Mouse (Mus musculus): ENCODE measurements around the gene Unk.

The Unk gene

DNA sequence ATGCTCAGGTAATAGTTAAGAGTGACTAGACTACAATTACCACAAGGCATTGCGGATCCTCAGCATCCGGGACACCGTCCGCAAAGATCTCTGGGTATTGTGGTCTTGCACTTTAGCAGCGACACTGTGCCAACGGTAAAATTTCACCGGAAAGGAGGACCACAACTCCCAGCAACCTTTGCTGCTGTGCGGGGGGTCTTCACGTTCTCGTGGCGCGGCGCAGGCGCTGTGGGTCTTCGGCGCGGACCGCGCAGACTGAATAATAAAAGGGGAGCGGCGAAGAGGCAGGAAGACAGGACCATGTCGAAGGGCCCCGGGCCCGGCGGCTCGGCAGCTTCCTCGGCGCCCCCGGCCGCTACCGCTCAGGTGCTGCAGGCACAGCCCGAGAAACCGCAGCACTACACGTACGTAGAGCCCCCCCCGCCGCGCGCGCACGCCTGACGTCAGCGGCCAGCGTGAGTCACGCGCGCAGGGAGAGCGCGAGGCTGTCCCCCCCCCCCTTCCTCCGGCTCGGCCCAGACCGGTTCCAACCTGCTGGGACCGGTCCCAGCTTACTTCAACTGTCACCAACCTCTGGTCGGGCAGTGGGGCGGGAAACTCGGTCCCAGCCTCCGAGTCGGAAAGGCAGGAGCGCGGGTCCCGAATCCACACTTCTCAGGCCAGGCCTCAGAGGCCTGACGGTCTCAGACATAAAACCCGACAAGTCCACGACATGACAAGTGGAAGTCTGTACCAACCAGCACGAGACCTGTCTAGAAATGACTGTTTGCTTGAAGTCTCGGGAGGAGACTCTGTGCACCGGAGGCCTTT lies at the start of gene Unk:
Gene Unk (plus strand): TSS at position 235 of the 810 bp plus-strand sequence.
- peak; percentile 94 to 95 for DNase-seq (ENCODE audit: low spot score in 2 of 2)

DNA sequence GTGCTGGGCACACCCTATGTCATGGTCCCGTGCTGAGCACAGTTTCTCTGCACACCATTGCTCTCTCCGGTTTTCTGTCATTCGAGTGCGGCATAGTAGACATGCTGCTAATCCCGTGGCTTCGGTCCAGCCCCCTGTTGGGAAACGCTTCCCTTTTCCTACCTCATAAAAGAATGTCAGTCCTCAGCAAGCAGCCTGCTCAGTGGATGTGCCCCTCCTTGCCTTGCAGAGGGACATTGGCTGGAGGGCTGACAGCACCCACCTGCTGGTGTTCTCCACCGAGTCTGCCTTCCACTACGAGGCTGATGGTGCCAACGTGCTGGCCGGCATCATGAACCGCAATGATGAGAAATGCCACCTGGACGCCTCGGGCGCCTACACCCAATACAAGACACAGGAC lies 47.6 kb upstream of the Unk start:
- DNase-seq (ENCODE audit: low spot score in 2 of 2): no peak

DNA sequence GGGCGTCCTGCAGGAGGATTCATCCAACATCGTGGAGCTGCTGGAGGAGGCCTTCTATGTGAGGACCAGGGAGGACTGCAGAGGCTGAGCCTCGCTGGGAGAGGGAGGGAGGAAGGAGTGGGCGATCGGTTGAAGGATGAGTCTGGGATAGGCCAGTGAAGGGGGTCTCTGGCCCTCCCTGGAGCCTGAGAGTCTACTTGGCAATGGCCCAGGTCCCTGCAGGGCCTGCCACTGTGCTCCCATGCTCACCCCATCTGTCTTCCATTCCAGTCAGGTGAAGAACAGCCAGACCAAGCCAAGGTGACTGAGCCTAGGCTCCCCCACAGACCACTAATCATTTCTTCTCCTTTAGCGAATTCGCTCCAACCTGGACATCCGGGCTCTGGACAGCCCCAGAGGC lies 46.8 kb upstream of the Unk start:
- DNase-seq (ENCODE audit: low spot score in 2 of 2): no peak

DNA sequence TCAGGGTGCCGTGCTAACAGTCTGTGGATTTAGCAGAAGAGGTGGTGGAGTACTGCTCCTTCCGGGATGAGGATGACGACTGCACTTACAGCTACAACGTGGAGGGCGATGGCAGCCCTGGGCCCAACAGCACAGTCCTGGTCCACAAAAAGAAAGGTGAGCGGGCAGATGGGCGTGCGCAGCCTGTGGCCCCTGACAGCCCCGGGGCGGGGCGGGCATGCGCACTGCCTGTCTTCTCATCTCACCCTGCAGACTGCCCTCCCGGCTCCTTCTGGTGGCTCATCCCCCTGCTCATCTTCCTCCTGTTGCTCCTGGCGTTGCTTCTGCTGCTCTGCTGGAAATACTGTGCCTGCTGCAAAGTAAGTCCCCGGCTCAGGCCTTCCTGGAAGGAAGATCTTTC lies 40.4 kb upstream of the Unk start:
- DNase-seq (ENCODE audit: low spot score in 2 of 2): no peak

DNA sequence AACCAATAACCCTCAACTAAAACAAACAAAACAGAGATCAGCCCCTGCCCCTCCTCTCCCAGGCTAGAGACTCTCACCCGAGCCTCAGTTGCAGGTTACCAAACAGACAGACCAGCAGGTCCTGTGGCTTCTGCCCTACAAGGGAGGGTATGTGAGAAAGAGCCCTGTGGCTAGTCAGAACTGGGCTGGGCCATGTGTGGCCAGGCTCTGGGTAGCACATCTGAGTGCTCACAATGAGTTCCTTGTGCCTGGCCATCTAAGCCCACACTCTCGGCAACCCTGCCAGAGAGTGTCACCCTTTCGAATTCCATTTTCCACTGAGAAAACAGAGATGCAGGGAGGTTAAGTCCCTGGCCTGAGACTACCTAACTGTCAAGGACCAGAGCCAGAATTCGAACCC lies 38.0 kb upstream of the Unk start:
- DNase-seq (ENCODE audit: low spot score in 2 of 2): no peak

DNA sequence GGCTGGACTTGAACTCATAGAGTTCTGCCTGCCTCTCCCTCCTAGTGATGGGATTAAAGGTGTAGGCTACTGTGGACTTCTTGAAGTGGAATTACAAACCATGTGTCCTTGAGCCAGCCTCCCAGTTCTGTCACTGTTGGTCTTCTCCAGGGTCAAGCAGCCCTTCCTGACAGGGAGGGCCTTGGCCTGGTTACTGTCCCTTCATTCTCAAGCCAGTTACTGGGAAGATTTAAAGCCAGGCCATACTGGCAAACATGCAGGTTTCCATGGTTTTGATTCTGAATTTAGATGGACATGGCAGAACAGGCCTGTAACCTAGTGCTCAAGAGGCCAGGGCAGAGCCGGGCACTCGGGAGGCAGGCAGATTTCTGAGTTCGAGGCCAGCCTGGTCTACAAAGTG lies 34.9 kb upstream of the Unk start:
- DNase-seq (ENCODE audit: low spot score in 2 of 2): no peak

DNA sequence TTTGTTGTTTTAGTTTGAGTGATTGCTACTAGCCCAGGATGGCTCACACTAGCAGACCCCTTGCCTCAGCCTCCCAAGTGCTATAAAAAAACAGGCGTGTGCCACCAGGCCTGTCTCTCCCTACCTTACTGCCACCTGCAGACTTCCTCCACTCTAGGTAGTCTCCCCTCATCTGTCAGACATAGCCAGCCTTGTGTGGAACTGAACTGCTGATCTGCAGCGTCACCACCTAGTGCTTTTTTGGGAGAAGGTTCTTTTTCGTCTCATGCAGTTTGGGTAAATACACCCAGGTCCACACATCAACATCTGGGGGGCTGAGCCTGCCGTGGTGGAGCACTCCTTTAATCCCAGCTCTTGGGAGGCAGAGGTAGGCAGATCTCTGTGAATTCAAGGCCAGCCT lies 33.1 kb upstream of the Unk start:
- DNase-seq (ENCODE audit: low spot score in 2 of 2): no peak

DNA sequence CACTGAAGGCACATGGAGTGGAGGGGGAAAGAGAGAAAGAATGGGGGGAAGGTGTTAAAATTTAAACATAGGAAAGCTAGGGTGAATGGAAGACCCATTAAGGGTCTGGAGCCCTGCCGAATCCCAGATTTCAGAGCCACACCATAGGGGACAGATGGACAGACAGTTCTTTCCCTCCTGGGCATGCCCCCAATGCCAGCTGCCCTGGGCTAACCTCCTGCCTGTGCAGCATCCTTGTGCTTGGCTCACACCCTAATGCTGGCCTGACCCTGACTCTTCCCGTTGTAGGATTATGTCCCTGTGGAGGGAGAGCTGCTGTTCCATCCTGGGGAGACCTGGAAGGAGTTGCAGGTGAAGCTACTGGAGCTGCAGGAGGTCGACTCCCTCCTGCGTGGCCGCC lies 32.5 kb upstream of the Unk start:
- no peak for DNase-seq (ENCODE audit: low spot score in 2 of 2)

DNA sequence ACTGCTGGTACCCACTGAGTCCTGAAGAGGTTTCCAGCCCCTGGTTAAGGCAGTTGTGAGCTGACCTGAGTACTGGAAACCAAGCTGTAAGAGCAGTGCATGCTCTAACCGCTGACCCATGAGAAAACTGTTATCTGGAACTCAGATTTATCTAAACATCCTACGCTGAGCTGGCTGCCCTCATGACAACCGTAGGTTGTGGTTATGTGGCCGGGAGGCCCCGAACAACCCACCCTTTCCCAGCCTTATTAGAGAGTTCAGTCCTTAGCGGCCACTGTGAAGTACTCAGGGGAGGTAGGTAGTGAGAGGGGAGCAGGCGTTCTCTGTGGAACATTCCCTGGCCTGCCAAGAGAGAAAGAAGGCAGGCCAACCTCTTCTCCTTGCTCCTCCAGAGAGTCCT lies 31.1 kb upstream of the Unk start:
- no peak for DNase-seq (ENCODE audit: low spot score in 2 of 2)

DNA sequence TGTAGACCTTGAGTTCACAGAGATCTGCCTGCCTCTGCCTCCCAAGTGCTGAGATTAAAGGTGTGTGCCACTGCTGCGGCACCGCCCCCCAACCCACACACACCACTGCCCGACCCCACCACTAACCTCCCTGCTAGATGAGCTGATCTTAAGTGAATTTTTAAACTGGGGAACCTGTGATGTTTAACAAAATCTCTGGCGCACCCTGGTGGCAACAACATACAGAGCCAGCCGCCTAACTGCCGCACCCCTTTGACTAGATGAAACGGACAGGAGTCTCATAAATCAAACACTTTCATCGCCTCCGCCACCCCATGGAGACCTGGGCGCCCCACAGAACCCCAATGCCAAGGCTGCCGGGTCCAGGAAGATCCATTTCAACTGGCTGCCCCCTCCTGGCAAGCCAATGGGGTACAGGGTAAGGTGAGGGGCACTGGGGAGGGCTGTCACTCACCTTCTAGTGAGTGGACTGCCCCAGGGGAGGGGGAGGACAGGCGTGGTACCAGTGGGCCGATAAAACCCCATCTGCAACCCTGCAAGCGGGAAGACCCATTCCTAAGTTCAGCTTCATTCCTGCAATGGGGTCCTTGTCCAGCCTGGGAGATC lies 30.5 kb upstream of the Unk start:
- peak; percentile 67 to 74 for DNase-seq (ENCODE audit: low spot score in 2 of 2)

DNA sequence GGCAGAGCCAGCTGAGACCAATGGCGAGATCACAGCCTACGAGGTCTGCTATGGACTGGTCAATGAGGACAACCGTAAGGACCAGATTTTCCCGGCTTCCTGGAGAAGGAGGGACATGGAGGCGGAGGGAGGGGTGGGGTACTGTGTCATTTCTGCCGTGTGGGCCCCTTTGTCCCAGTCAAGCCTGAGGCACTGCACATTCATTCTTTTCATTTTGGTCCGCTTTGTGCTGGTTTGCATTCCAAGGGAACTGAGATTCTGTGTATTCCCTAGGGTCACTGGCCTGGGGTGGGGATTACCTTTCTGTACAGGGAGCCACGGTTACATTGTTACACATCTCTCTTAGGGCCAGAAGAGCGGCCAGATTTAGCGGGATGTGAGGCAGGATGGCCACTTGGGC lies 29.5 kb upstream of the Unk start:
- DNase-seq (ENCODE audit: low spot score in 2 of 2): no peak

DNA sequence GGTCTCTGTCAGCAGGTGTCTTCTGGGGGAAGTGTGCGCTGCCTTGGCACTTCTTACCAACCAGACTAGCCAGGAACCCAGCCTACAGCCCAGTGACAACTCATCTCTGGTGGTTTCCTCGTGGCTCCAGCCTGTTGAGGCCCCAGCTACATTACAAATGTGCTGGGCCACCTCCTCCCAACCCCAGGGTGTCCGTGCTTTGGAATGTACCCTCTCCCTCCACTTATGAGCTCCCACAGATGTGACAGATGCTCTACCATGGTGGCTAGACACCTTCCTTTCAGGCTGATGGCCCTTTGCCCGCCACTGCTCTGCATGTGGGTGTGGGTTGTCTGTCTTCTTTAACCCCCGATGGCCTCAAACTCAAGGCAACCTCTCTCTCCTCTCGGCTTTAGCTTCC lies 28.4 kb upstream of the Unk start:
- DNase-seq (ENCODE audit: low spot score in 2 of 2): no peak

DNA sequence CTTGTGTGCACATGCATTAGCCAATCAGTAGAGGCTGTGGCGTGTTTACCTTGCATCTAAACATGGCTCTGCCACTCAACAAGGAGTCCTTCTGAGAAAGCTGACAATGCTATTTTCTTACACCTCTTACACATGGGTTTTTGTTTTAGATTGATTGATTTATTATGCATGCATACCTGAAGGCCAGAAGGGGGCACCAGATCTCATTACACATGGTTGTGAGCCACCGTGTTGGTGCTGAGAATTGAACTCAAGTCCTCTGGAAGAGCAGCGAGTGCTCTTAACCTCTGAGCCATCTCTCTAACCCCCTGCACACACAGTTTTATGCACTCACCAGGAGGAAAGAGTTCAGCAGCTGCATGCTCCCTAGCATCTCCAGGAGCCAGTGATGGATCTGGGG lies 27.2 kb upstream of the Unk start:
- DNase-seq (ENCODE audit: low spot score in 2 of 2): no peak

DNA sequence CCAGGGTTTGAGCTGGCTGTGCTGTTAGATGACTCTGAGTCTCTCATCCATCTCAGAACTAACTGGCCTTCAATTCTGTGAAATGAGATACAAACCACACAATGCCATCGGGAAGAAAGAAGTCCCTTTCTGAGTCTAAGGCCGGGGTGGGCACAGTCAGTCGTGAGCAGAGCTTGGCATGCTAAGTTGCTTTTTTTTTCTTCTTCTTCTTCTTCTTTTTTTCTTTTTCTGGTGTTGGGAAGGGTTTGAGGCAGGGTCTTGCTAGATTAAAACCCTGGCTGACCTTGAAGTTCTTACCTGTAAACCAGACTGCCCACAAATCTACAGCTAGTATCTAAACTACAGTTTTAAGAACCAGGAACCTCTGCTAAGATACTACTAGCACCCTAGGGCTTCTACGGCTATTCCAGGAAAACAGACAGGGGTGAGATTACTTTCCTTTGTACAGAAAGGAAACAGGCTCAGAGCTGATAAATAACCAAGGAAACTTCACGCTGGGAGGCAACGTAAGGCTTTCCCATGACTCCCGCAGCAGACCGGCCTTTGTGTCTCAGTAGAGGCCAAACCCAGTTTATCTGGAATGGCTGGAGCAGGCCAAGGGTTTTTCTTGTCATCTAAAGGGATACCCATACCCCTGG lies 25.8 kb upstream of the Unk start:
- no peak for DNase-seq (ENCODE audit: low spot score in 2 of 2)

DNA sequence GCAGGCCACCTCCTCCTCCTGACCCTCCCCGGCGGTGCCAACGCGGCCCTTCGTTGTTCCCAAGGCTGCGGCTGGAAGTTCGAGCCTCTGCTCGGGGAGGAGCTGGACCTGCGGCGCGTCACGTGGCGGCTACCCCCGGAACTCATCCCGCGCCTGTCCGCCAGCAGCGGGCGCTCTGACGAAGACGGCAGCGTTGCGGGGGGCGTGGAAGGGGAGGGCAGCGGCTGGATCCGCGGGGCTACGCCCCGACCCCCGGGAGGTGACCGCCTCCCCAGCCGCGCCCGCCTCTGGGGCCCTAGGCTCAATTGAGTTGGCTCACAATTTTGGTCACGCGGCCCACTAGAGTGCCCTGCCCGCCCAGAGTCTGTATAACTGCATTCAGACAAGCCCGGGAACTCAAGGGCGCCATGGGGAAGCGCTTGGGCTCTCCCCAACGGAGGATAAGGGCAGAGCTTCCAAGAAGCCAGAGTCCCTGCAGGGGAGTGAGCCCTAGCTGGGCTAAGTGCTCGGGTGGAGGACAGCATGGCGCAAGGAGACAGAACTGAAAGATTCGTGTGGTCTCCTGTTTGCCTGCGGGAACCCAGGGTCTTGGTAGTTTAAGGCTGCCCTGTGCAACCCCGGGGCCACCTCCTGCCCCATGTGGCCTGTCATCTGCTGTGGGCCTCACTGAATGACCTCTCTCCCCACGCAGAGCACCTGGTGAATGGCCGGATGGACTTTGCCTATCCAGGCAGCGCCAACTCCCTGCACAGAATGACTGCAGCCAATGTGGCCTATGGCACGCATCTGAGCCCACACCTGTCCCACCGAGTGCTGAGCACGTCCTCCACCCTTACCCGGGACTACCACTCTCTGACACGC lies 25.1 kb upstream of the Unk start:
- peak; percentile 36 to 46 for DNase-seq (ENCODE audit: low spot score in 2 of 2)

DNA sequence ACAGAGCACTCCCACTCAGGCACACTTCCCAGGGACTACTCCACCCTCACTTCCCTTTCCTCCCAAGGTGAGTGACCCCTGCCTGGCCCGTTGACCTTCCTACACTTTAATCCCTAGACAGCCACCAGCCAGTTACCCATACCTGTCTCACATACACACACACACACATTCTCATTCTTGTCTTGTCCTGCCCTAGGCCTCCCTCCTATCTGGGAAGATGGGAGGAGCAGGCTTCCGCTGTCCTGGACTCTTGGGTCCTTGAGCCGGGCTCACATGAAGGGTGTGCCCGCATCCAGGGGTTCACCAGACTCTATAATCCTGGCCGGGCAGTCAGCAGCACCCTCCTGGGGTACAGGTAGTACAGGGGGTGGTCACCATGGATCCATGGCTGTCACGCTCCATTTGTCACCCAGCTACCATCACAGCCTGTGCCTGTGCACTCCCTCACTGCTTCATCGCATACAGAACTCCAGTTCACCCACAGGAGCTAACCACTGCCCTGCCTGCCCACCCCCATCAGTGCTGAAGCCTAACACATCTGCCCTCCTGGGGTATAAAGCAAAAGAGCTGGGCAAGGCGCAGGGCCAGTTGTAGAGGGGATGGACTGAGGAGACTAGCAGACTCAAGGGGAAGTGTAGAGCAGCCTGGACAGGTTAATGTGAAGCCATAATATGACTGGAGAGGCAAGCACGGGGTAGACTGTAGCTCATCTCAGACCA lies 24.3 kb upstream of the Unk start:
- no peak for DNase-seq (ENCODE audit: low spot score in 2 of 2)

DNA sequence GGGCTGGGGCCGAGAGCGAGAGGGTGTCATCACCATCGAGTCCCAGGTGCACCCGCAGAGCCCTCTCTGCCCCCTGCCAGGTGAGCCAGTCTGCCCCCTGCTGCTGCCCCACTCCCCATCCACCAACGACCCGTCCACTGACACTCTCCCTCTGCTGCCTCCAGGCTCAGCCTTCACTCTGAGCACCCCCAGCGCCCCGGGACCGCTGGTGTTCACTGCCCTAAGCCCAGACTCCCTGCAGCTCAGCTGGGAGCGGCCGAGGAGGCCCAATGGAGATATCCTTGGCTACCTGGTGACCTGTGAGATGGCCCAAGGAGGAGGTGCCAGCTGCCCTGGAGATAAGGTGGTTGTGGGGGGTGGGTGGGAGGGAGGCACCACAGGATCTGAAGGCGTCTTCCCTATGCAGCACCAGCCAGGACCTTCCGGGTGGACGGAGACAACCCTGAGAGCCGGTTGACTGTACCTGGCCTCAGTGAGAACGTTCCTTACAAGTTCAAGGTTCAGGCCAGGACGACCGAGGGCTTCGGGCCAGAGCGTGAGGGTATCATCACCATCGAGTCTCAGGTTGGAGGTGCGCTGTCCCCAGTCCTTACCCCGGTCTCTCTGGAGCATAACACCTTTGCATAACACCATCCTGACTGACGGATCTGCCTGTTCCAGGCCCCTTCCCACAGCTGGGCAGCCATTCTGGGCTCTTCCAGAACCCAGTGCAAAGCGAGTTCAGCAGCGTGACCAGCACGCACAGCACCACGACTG lies 22.8 kb upstream of the Unk start:
- DNase-seq (ENCODE audit: low spot score in 2 of 2): no peak

DNA sequence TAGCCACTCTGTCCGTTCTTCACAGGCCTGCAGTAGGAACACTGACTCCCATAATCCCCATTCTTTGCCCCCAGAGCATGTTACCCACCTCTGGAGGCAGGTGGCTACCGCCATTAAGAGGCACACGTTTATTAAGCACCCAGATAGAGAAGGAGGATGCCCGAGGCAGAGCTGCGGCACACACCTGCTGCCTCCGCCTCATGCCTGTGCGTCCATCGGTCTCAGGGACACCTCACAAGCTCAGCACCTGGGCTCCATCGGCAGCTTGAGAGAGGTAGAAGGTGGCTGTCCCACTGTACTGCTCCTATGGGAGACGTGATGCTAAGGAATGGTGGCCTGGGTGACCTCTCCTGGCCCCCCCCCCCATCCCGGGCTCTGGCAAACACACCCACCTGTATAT lies 21.7 kb upstream of the Unk start:
- no peak for DNase-seq (ENCODE audit: low spot score in 2 of 2)

DNA sequence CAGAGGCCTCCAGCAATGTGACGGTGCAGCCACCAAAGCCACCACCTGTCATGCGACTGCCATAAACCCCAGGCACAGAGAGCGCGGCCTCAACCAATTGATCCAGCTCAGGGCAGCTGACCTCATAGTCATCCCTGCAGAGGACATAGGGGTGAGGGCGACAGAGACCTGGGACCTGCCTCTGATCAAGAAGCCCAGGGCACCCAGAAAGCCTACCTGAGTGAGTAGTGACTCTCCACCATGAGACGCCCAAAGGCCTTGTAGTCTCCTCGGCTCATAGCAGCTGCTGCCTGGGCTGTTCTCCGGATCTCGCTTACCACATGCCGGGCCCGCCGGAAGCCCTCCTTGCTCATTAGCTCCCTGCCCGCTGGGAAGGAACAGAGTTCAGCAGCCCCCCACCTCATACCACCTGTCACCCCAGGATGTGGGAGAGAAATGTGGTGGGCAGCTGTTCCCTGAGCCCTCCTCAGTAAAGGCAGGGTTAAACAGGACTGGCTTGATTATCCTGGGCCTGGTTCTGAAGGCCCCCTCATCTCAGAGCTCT lies 21.2 kb upstream of the Unk start:
- DNase-seq (ENCODE audit: low spot score in 2 of 2): no peak

DNA sequence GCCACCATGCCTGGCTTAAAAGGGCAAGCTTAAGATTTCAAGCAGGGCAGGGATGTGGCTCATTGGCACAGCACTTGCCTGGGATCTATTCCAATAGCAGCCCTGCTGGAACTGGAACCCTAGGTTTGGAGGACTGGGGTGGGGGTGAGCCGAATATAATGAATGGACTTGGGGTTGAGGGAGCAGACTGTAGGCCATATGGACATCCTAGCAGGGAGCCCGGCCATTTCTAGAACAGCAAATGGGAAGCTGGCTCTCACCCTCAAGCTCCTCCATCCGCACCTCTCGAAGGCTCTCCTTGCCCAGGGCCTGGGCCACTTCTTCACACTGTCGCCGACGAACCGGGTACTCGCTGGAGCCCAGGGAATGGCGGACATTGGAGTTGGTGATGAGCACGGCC lies 20.5 kb upstream of the Unk start:
- DNase-seq (ENCODE audit: low spot score in 2 of 2): no peak

DNA sequence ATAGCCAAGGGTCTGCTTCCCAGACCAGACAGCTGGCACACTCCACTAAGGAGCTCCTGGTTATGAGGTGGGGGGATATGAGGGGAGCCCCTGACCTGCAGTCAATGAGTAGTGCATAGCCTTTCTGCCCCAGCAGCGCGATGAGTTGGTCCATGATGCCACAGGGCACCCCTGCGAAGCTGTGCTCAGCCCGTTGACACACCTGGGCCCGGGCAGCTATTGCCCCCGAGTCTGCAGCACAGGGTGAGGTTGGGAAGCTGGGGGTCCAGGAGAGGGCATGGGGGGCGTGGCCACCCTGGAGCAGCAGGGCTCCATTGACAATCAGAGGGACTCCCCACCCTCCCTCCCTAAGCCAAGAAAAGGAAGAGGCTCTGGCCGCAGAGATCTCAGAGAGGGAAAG lies 20.0 kb upstream of the Unk start:
- no peak for DNase-seq (ENCODE audit: low spot score in 2 of 2)
